Comparison of ENCODE assay signal across 10 mouse cellular contexts in genomic region chr2:131038197-131038596, GRCm38 (mm10). TPM values are rescaled to one million over a fixed set of nuclear protein-coding genes. Genes with fewer than 3 reads are reported as not detected.
"Had no signal": no experiment of that assay in that cellular context is flagged by ENCODE, and none has a peak within 500 bp of the region (broad histone marks: within the 10 kb centered on the region; RNA-seq: fewer than 3 reads in every experiment).

No protein-coding gene starts in this region.

- H3K9me3 ChIP-seq: midbrain, embryonic 10.5 days; midbrain, embryonic 12.5 days; neural tube, embryonic 12.5 days; stomach, embryonic 15.5 days had no signal

- H3K27ac ChIP-seq: midbrain, embryonic 10.5 days; midbrain, embryonic 12.5 days; neural tube, embryonic 12.5 days; stomach, embryonic 15.5 days; stomach, postnatal 0 days had no signal

- DNase-seq: midbrain, embryonic 14.5 days; right cerebral cortex, postnatal 14 days had no signal

- H3K36me3 ChIP-seq: midbrain, embryonic 10.5 days; midbrain, embryonic 12.5 days; neural tube, embryonic 12.5 days; stomach, embryonic 15.5 days had no signal

- H3K4me3 ChIP-seq: midbrain, embryonic 10.5 days; midbrain, embryonic 12.5 days; neural tube, embryonic 12.5 days; stomach, embryonic 15.5 days had no signal

RNA-seq across cellular contexts. Expression of gene Gfra4, which starts 4.7 kb away (rescaled TPM):
- total RNA-seq: megakaryocyte, adult 5-6 weeks; megakaryocyte-erythroid progenitor cell, adult 5-6 weeks; neutrophil, adult 5-6 weeks had no signal

RNA-seq across cellular contexts. Expression of gene Adam33, which starts 25.4 kb away (rescaled TPM):
- total RNA-seq: neutrophil, adult 5-6 weeks had no signal
